Mouse (Mus musculus) left cerebral cortex, adult 2 months (tissue): ENCODE measurements around the gene Dohh. TPM values are rescaled to one million over a fixed set of nuclear protein-coding genes. Genes with fewer than 3 reads are reported as not detected.

ENCODE experiments used
- DNase-seq, 2 experiments: peaks; one replicate each; pipeline ENCODE4 v3.0.0; 2021 to 2022; ENCODE audit warnings: low spot score in 2 of 2, mixed read lengths in 1 of 2; ENCODE audit errors: extremely low spot score in 1 of 2
- H3K27ac ChIP-seq: fragments of 200-600 bp; 2 replicates; pipeline ENCODE4 v1.8.1; 2022
- H3K4me3 ChIP-seq: fragments of 200-600 bp; 2 replicates; pipeline ENCODE4 v1.8.1; 2022
- CTCF ChIP-seq: fragments of 200-600 bp; IDR thresholded peaks from 2 replicates; pipeline ENCODE4 v1.8.1; 2022; ENCODE audit warnings: antibody characterized with exemption, mild to moderate bottlenecking, moderate library complexity
- intact Hi-C: fragments of 180-260 bp; cut with DNase I; formaldehyde crosslinking; loops from one replicate; pipeline ENCODE4 v1.15.1; 2025
- total RNA-seq, 2 experiments: library from RNA; stranded (reverse); gene quantifications; 2 replicates each; pipeline ENCODE4 v1.2.3; 2021

The Dohh gene
- total RNA-seq, 2 experiments from 2014 or later: 87.1 to 95.1 TPM

GRCm38 (mm10) chr10:81358841-81359240, 25.4 kb upstream of the Dohh start:
- peak overlapping the region; percentile 91 for H3K4me3 ChIP-seq

GRCm38 (mm10) chr10:81360721-81361120, 23.5 kb upstream of the Dohh start:
- Histone ChIP-seq H3K27ac (no peak overlapping the region), H3K4me3 (no peak overlapping the region)
- no peak for DNase-seq
- no peak for TF ChIP-seq CTCF
- intact Hi-C loops: no loop called here

More at GRCm38 (mm10) chr10:81358841-81359240, 25.4 kb upstream of the Dohh start:
- DNase-seq: no peak
- no peak overlapping the region for H3K27ac ChIP-seq
- intact Hi-C loops: no loop called here
- no peak for TF ChIP-seq CTCF

GRCm38 (mm10) chr10:81362336-81362949, 21.8 kb upstream of the Dohh start:
- intact Hi-C loops: no loop called here
- no peak for DNase-seq
- no peak for TF ChIP-seq CTCF
- Histone ChIP-seq H3K27ac (no peak overlapping the region), H3K4me3 (no peak overlapping the region)

- TF ChIP-seq CTCF: no peak
- DNase-seq: no peak
- Histone ChIP-seq H3K4me3 (no peak overlapping the region), H3K27ac (no peak overlapping the region)
- intact Hi-C loops: no loop called here
These were observed 20.5 kb upstream of the Dohh start for GRCm38 (mm10) chr10:81363436-81364346.

GRCm38 (mm10) chr10:81364666-81365065, 19.6 kb upstream of the Dohh start:
- Histone ChIP-seq H3K4me3 (no peak overlapping the region), H3K27ac (peak overlapping the region; percentile 45)
- TF ChIP-seq CTCF: no peak
- intact Hi-C loops: no loop called here
- no peak for DNase-seq

GRCm38 (mm10) chr10:81365073-81365472, 19.2 kb upstream of the Dohh start:
- DNase-seq: no peak
- intact Hi-C loops: no loop called here
- TF ChIP-seq CTCF: no peak
- no peak overlapping the region for H3K4me3 ChIP-seq
- peak overlapping the region; percentile 45 for H3K27ac ChIP-seq

GRCm38 (mm10) chr10:81365672-81366476, 18.4 kb upstream of the Dohh start, which contains the start of gene 4930404N11Rik:
Gene 4930404N11Rik, minus strand, starts transcription at chr10:81365816.
- peak within 1 kb of the TSS; percentile 45 for H3K27ac ChIP-seq
- no peak for DNase-seq
- H3K4me3 ChIP-seq: no peak within 1 kb of the TSS
- intact Hi-C loops: no loop called here
- no peak for TF ChIP-seq CTCF

- H3K27ac ChIP-seq: no peak overlapping the region
- intact Hi-C loops: no loop called here
- H3K4me3 ChIP-seq: no peak overlapping the region
- no peak for TF ChIP-seq CTCF
- DNase-seq: no peak
These were observed 17.6 kb upstream of the Dohh start for GRCm38 (mm10) chr10:81366477-81367206.

- no peak for DNase-seq
- Histone ChIP-seq H3K4me3 (no peak overlapping the region), H3K27ac (no peak overlapping the region)
- no peak for TF ChIP-seq CTCF
- intact Hi-C loops: no loop called here
These were observed 17.1 kb upstream of the Dohh start for GRCm38 (mm10) chr10:81367207-81367495.

- Histone ChIP-seq H3K27ac (no peak overlapping the region), H3K4me3 (no peak overlapping the region)
- DNase-seq: no peak
- no peak for TF ChIP-seq CTCF
- intact Hi-C loops: no loop called here
These were observed 8.9 kb upstream of the Dohh start for GRCm38 (mm10) chr10:81375322-81375721.

- no peak for DNase-seq
- H3K27ac ChIP-seq: no peak overlapping the region
- H3K4me3 ChIP-seq: peak overlapping the region; percentile 98
- TF ChIP-seq CTCF: no peak
- intact Hi-C loops: no loop called here
These were observed 7.5 kb upstream of the Dohh start for GRCm38 (mm10) chr10:81376561-81377361.
